ENCODE assay signal across 7 mouse cellular contexts in the genomic region with DNA sequence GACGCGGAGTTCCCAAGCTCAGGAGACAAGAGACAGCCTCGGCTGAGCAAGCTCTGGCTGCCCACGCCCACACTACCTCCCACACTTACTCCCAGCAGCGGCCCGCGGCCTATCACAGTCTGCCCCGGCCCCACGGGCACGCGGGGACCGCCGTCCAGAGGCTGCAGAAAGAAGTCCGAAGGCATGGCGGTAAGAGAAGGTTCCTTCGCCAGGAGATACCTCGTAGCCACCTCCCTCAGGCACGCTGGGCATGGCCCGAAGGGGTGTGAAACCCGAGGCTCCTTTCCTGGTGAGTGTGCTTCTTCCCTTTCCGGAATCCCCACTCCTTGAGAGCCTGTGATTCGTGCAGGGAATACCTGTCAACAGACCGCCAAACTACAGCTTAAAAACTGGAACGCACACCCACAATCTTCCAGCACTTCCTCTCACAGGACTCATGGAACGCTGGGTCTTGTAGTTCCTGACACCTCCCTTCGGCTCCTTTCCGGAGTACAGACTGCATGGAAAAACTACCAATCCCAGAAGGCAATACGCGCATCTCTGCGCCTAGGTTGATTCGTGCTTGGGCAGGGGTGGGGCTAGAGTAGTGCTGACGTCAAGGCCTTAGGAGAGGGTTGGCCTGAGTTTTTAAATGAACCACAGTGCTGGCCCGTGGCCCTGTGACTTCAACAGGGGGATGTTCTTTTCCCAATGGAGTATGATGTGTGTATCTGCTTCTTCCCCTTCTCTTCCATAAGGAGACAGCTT. TPM values are rescaled to one million over a fixed set of nuclear protein-coding genes. Genes with fewer than 3 reads are reported as not detected.
A peak's percentile ranks its signal among the peaks of the same experiment; 100 is the strongest.
DNase-seq lines count a peak whose midpoint lies in the region; ATAC-seq lines count a peak whose summit lies in the region.

TSS of gene Aplf (minus strand) at position 423 of the 747 bp plus-strand sequence.

- H3K4me2 ChIP-seq in intestine, embryonic 16.5 days (ENCODE audit: low read depth, low read length) = peak within 1 kb of the TSS; percentile 81
- peak within 1 kb of the TSS; percentile 86 for H3K4me2 ChIP-seq in midbrain, embryonic 11.5 days

- no peaks in the 10 kb centered on the region for H3K9me3 ChIP-seq in intestine, embryonic 16.5 days (ENCODE audit: control insufficient read depth, low read length)
- H3K9me3 ChIP-seq in midbrain, embryonic 11.5 days (ENCODE audit: control insufficient read depth, low read length) = no peaks in the 10 kb centered on the region

- H3K4me1 ChIP-seq in intestine, embryonic 16.5 days (ENCODE audit: control insufficient read depth, insufficient read depth, low read length) = peaks cover 12% of the 10 kb centered on the region
- peaks cover 22% of the 10 kb centered on the region for H3K4me1 ChIP-seq in midbrain, embryonic 11.5 days (ENCODE audit: control insufficient read depth, insufficient read depth, low read length)

- H3K27me3 ChIP-seq in intestine, embryonic 16.5 days (replicated peaks; ENCODE audit: control insufficient read depth, insufficient read depth, low read length) = no peaks in the 10 kb centered on the region
- H3K27me3 ChIP-seq in midbrain, embryonic 11.5 days (ENCODE audit: control insufficient read depth, insufficient read depth, low read length) = no peaks in the 10 kb centered on the region

- ATAC-seq in intestine, embryonic 16.5 days = peak; percentile 100
- peak; percentile 99 for ATAC-seq in midbrain, embryonic 11.5 days (ENCODE audit: low FRiP score)

- H3K9ac ChIP-seq in intestine, embryonic 16.5 days (ENCODE audit: low read depth, low read length) = peak within 1 kb of the TSS; percentile 81
- H3K9ac ChIP-seq in midbrain, embryonic 11.5 days (ENCODE audit: low read length) = peak within 1 kb of the TSS; percentile 67

- no peaks in the 10 kb centered on the region for H3K36me3 ChIP-seq in intestine, embryonic 16.5 days (ENCODE audit: control insufficient read depth, insufficient read depth, low read length)
- H3K36me3 ChIP-seq in midbrain, embryonic 11.5 days (ENCODE audit: control insufficient read depth, insufficient read depth, low read length) = no peaks in the 10 kb centered on the region

- intact Hi-C loops in left cerebral cortex, postnatal 36 days (cut with DNase I) = loop anchor here (5.0 kb wide), 1 partner anchor 205 kb away; no protein-coding TSS in a partner anchor

- peak; percentile 93 for DNase-seq in adrenal gland, adult 8-10 months
- peak; percentile 91 for DNase-seq in embryo, embryonic 9.5 days (ENCODE audit: extremely low spot score)
- peak; percentile 51 to 85 for DNase-seq in gastrocnemius, postnatal 4 days (ENCODE audit: low spot score in 2 of 2)
- DNase-seq in left cerebral cortex, postnatal 36 days (ENCODE audit: low spot score in 2 of 2) = peak; percentile 87 to 88
- DNase-seq in midbrain, embryonic 11.5 days (ENCODE audit: low spot score, missing footprints) = peak; percentile 98
- peak; percentile 96 for DNase-seq in skeletal muscle tissue, adult 2 months (ENCODE audit: low read depth, low spot score)

- WGBS in intestine, embryonic 16.5 days = under 1% methylated on average over 33 of the region's 33 CpGs
- WGBS in midbrain, embryonic 11.5 days = 1% methylated on average over 33 of the region's 33 CpGs

- H3K27ac ChIP-seq in intestine, embryonic 16.5 days (ENCODE audit: low read length) = peak within 1 kb of the TSS; percentile 88
- H3K27ac ChIP-seq in midbrain, embryonic 11.5 days (ENCODE audit: low read depth, low read length) = no peak within 1 kb of the TSS

- H3K4me3 ChIP-seq in intestine, embryonic 16.5 days (ENCODE audit: low read length) = peak within 1 kb of the TSS; percentile 84
- peak within 1 kb of the TSS; percentile 69 for H3K4me3 ChIP-seq in midbrain, embryonic 11.5 days (ENCODE audit: low read depth, low read length)

RNA-seq across cellular contexts. Expression of gene Aplf, which starts in this region (rescaled TPM):
- total RNA-seq in adrenal gland, adult 8-10 months (2022) = 1 to 10 TPM; 7.4 to 9.6 (median 8.4) TPM
- 1 to 10 TPM; 5.2 to 6.0 TPM for total RNA-seq in gastrocnemius, postnatal 4 days (2021)
- 13.0 and 14.2 TPM in 2 replicates for polyA plus RNA-seq in intestine, embryonic 16.5 days (2015; fragmentation: Nextera tagmentation; extraction: Ambion mirVana)
- total RNA-seq in left cerebral cortex, postnatal 36 days (2021) = 1 to 10 TPM; 8.2 to 8.5 TPM
- 14.8 and 15.9 TPM in 2 replicates for polyA plus RNA-seq in midbrain, embryonic 11.5 days (2014; fragmentation: Nextera tagmentation; extraction: Ambion mirVana)
